Mouse (Mus musculus) E14TG2a.4 (cell line): ENCODE results near the gene Slc30a4.

Source experiments
- H3K27me3 ChIP-seq: 2 replicates; pipeline ENCODE4 v1.6.1; 2014; ENCODE audit warnings: low read length, control low read depth; ENCODE audit not compliant: insufficient read depth
- H3K36me3 ChIP-seq: 2 replicates; pipeline ENCODE4 v1.6.1; 2014; ENCODE audit warnings: low read length, control low read depth; ENCODE audit not compliant: insufficient read depth
- H3K4me1 ChIP-seq: replicated peaks from 2 replicates; pipeline ENCODE4 v1.6.1; 2014; ENCODE audit warnings: low read depth, low read length, control low read depth
- H3K4me3 ChIP-seq: replicated peaks from 2 replicates; pipeline ENCODE4 v1.5.1; 2014; ENCODE audit warnings: mild to moderate bottlenecking, low read length
- H3K9me3 ChIP-seq: 2 replicates; pipeline ENCODE4 v1.6.1; 2014; ENCODE audit warnings: low read length, control low read depth
- CTCF ChIP-seq: conservative IDR thresholded peaks from 2 replicates; pipeline ENCODE4 v1.5.1; 2014; ENCODE audit warnings: low read length
- NANOG ChIP-seq: IDR thresholded peaks from 2 replicates; pipeline ENCODE4 v1.6.1; 2014; ENCODE audit warnings: borderline replicate concordance, low read length, mixed read lengths
- POU5F1 ChIP-seq: IDR thresholded peaks from 2 replicates; pipeline ENCODE4 v1.6.1; 2014; ENCODE audit warnings: low read length, borderline replicate concordance

Slc30a4 gene

DNA sequence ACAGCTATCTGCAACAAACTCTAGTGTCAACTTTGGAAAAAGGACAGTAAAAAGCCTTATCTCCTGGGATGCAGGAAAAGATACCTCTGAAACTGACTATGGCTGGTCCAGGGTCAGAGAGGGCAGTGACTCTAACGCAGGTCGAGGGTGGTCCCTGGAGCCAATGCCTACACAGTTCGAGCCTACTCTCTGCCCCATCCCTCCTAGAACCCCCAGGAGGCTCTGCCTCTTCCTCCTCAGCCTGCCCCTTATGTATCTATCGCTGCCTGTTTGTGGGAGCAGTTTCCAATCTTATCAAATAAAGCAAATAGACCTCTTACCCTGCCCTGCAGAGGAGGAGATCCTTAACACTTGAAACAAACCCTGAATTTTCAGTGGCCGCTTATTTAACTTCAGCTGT, 63.8 kb downstream of the Slc30a4 start:
- TF ChIP-seq NANOG (no peak), CTCF (no peak), POU5F1 (no peak)
- peaks cover 14% of the 10 kb centered on the region; the same call in 1 of the 2 replicates for H3K27me3 ChIP-seq
- no peaks in the 10 kb centered on the region for H3K36me3 ChIP-seq
- H3K9me3 ChIP-seq: no peaks in the 10 kb centered on the region
- H3K4me1 ChIP-seq: no peaks in the 10 kb centered on the region
- no peak overlapping the region for H3K4me3 ChIP-seq

DNA sequence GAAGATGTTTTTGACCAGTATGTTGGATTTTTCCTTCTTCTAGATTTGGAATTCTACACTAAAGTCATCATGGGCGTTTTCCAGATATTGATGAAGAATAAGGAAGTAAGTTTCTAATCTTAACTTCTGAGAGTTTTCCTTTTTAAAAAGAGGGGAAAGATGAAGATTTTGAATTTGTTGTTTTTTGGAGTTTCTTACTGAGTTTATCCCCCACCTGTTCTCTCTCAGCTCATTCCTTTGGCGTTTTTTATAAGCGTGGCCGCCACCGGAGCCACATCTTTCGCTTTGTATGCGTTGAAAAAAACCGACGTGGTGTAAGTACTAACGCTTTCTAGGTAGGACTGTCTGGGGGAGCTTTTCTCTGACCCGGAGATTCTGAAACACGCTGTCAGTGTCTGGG, 64.4 kb downstream of the Slc30a4 start:
- TF ChIP-seq CTCF (no peak), NANOG (no peak), POU5F1 (no peak)
- Histone ChIP-seq H3K4me3 (peak overlapping the region; percentile 66), H3K9me3 (no peaks in the 10 kb centered on the region), H3K36me3 (peaks cover 6% of the 10 kb centered on the region), H3K4me1 (no peaks in the 10 kb centered on the region), H3K27me3 (peaks cover 14% of the 10 kb centered on the region; the same call in 1 of the 2 replicates)

DNA sequence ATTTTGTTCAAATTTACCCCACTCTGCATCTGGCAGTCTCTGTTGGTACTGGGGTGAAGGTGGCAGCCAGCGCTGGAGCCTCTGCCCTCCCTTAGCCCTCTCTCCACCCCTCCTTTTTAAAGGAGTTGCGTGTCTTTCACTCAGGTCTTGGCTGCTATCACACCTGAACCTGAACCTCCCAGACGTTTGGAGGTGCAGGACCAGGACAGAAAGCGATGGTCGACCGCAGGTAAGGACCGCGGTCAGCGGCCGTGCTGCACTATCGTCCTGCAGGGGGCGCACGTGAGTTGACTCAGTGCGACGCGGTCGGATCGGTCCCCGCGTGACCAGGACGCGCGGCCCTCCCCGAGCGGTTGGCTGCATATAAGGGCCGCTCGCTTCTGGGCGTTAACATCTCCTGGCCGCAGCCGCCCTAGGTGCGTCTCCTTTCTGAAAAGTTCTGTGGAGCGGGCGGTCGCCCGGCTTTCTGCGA, 64.9 kb downstream of the Slc30a4 start:
- TF ChIP-seq NANOG (no peak), CTCF (peak; percentile 47)
- Histone ChIP-seq H3K4me3 (peak overlapping the region; percentile 66), H3K9me3 (no peaks in the 10 kb centered on the region), H3K27me3 (peaks cover 14% of the 10 kb centered on the region; the same call in 1 of the 2 replicates), H3K36me3 (peaks cover 9% of the 10 kb centered on the region), H3K4me1 (no peaks in the 10 kb centered on the region)

DNA sequence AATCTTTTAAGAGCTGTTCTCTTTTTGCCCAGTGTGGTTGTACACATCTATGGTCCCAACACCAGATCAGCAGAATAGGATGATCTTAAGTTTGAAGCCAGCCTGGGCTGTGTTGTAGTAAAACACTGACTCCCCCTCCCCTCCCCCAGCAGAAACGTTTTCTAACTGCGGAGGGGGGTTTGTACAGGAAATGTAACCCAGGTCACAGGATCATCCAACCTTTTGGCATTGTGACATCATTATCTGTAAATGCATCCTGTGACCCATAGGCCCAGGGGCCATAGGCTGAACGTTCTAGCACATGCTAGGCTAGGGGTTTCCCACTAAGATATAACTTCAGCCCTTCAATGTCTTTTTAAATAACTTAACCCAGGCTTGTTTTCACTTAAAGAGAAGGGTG, 65.8 kb downstream of the Slc30a4 start, which contains the start of gene AA467197:
AA467197 (plus strand) TSS at position 301 of the 400 bp plus-strand sequence.
- Histone ChIP-seq H3K4me1 (peaks cover 2% of the 10 kb centered on the region; the same call in 1 of the 2 replicates), H3K9me3 (no peaks in the 10 kb centered on the region), H3K27me3 (peaks cover 21% of the 10 kb centered on the region), H3K36me3 (peaks cover 15% of the 10 kb centered on the region), H3K4me3 (peak within 1 kb of the TSS; percentile 66)
- TF ChIP-seq CTCF (no peak), POU5F1 (no peak), NANOG (no peak)
